Mouse (Mus musculus) cerebellum, postnatal 25 days (tissue): Measurements from ENCODE around the gene Stat1.

Experiments used
- DNase-seq, 2 experiments: peaks; one replicate each; pipeline ENCODE4 v3.0.0; 2021; ENCODE audit warnings: mixed read lengths in 2 of 2

The Stat1 gene

DNA sequence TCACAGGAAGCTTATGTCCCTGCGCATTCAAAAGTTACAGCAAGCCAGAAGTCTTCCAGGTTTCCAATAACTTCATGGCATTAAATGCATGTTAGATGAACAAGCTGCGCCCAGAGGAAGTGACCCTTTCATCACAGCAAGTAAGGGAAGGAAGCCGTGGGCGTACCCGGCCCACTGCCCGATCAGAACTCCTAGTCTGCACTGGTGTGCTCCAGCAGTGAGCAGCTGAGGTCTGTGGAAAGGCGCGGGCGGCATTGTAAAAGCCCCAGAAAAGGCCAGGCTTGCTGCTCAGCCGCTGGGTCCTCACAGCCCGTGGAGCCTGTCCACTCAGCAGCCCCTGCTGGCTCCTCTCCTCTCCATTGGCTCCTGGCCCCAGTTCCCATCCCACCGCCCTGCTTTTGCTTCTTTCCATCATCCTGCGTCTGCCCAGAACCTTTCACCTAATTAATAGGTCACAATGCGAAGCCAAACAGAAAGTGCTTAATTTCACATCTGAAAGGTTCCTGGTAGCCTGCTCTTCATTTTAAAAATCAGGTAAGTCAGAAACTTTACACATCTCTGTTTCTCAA, 47.5 kb downstream of the Stat1 start:
- no peak for DNase-seq

- peak in 1 of 2 experiments; percentile 58 for DNase-seq
Observed at GRCm38 (mm10) chr1:52170057-52170456, 50.8 kb downstream of the Stat1 start.

DNA sequence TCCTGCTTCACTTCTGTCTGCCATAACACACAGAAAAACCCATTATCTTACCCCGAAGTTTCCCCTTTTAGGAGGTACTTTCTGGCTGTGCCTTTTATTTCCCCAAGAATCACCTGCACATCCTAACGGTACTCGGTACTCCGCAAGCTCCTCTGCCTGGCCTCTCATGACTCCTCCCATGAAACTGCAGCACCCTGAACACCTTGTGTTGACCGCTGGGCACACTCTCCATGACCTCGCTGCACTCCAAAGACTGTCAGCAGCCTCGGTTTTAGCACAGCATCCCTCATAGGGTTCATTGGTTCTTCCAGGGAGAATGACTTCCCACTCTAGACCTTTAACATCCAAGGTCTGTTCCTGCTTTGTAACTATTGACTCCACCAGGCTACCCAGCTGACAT, 51.5 kb downstream of the Stat1 start:
- DNase-seq: no peak

GRCm38 (mm10) chr1:52171271-52171670, 52.0 kb downstream of the Stat1 start:
- DNase-seq: no peak

DNA sequence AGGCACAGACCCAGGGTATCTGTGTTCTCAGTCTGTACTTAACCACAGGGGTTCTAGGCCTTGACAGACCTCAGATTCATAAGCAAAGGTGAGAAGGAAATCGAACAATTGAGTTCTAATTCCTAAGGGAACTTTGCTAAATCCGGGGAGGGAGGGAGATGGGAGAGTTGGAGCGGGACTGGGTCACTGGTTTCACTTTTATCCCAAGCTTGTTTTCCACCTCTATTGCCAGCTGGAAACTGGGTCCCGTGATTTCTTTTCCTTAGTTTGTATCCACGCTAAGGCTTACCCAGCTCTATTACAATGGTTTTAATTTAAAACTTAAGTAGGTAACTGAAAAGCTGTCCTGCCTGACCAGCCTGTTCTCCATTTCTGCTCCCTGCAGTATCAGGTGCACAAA, 56.1 kb downstream of the Stat1 start:
- DNase-seq: no peak

DNA sequence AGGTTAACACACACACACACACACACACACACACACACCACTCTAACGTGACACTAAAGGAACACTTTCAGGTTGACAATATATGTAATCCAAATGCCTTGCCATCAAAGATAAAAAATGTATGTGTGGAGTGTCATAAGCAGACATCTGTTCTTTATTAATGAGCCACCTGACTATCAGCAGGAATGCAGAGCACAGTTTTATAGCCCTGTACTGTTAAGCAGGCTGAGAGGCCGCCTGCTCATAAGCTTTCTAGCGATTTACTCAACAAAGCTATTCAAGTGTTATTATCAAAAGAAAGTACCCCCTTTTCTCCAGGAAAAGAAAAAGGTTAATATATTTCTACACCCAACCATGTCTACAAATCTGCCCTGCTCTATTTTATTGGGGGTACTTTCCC, 56.7 kb downstream of the Stat1 start:
- no peak for DNase-seq

DNA sequence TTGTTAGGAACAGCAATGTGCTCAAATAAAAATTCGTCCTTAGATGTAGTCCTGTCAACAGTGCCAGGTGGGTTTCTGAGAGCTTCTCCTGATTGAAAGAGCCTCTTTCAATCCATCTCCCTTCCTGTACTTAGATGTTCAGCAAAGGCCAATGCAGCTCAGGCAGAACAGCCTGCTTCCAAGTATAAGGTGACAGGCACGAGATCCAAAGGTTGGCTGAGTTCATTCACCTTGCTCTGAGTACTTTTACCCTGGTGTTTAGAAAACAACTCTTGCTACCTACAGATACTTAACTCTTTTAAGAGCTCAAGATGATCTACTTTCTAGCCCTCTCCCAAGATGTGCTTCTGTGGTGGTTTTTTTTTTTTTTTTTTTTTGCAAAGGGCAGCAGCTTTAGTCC, 57.8 kb downstream of the Stat1 start:
- no peak for DNase-seq

GRCm38 (mm10) chr1:52179939-52180568, 60.8 kb downstream of the Stat1 start:
- DNase-seq: peak; percentile 55 to 59

DNA sequence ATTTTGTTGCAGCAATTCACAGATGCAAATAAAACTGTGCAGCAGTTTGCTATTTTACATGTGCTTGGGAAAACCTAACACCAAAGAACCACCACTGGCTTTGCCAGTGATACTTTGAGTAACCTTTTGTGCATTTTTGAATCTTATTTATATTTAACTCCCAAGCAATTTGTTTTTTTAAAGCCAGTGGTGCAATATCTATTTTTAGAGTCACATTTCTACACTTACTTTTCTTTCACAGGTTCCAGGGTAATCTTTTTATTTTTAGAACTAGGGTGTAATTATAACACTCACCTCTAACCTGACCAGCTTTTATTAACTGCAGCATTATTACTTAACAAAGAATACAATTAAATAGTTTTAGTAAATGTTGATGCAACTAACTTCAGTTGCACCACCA, 62.8 kb downstream of the Stat1 start:
- no peak for DNase-seq

- DNase-seq: no peak
Observed at GRCm38 (mm10) chr1:52182992-52183391, 63.8 kb downstream of the Stat1 start.
